Mouse (Mus musculus) hindbrain, embryonic 10.5 days (tissue): ENCODE data around the gene Adamts17. TPM values are rescaled to one million over a fixed set of nuclear protein-coding genes. Genes with fewer than 3 reads are reported as not detected.

Experiments used
- DNase-seq: peaks from one replicate; pipeline ENCODE4 v3.0.0-alpha.2; 2017; ENCODE audit warnings: low spot score
- H3K27ac ChIP-seq: fragments of 300-500 bp; sonication (generic); 2 replicates; pipeline ENCODE4 v1.5.1; 2016; ENCODE audit warnings: mild to moderate bottlenecking, moderate library complexity
- H3K27me3 ChIP-seq: fragments of 300-500 bp; sonication (generic); 2 replicates; pipeline ENCODE4 v1.6.1; 2016; ENCODE audit warnings: mild to moderate bottlenecking; ENCODE audit not compliant: poor library complexity, insufficient read depth, severe bottlenecking
- H3K36me3 ChIP-seq: fragments of 300-500 bp; sonication (generic); 2 replicates; pipeline ENCODE4 v1.6.1; 2016; ENCODE audit warnings: mild to moderate bottlenecking, moderate library complexity
- H3K4me1 ChIP-seq: fragments of 300-500 bp; sonication (generic); replicated peaks from 2 replicates; pipeline ENCODE4 v1.6.1; 2016; ENCODE audit warnings: mild to moderate bottlenecking
- H3K4me3 ChIP-seq: fragments of 300-500 bp; sonication (generic); 2 replicates; pipeline ENCODE4 v1.5.1; 2016; ENCODE audit warnings: mild to moderate bottlenecking, moderate library complexity
- H3K9me3 ChIP-seq: fragments of 300-500 bp; sonication (generic); 2 replicates; pipeline ENCODE4 v1.6.1; 2016; ENCODE audit warnings: mild to moderate bottlenecking, moderate library complexity
- WGBS: fragments of 180-500 bp; shearing (Covaris S2); methylation state at CpG from one replicate; pipeline ENCODE4 v1.1.7; 2016; 5-methylcytosine and 5-hydroxymethylcytosine counted together
- polyA plus RNA-seq: library from polyadenylated mRNA; unstranded; fragments of >200 nt; fragmentation: Nextera tagmentation; extraction: Ambion mirVana; gene quantifications from 2 replicates; pipeline ENCODE4 v1.2.1, GENCODE M21; 2016

Adamts17 gene
- polyA plus RNA-seq, 1 experiment from 2014 or later = 2.0 TPM

- no peak overlapping the region for H3K27ac ChIP-seq
- WGBS = 81% methylated on average over 4 of the region's 4 CpGs
- no peak for DNase-seq
Measured at GRCm38 (mm10) chr7:66940761-66941160, 101.2 kb downstream of the Adamts17 start.

GRCm38 (mm10) chr7:66949006-66949405, 109.5 kb downstream of the Adamts17 start:
- DNase-seq = no peak
- Histone ChIP-seq H3K4me3 (no peak overlapping the region), H3K27ac (no peak overlapping the region), H3K9me3 (no peaks in the 10 kb centered on the region), H3K4me1 (no peaks in the 10 kb centered on the region), H3K36me3 (no peaks in the 10 kb centered on the region), H3K27me3 (no peaks in the 10 kb centered on the region)
- 96% methylated on average over 3 of the region's 3 CpGs for WGBS

More at GRCm38 (mm10) chr7:66940761-66941160, 101.2 kb downstream of the Adamts17 start:
- no peaks in the 10 kb centered on the region for H3K36me3 ChIP-seq
- H3K4me3 ChIP-seq = no peak overlapping the region
- peaks cover 31% of the 10 kb centered on the region for H3K4me1 ChIP-seq
- no peaks in the 10 kb centered on the region for H3K9me3 ChIP-seq
- no peaks in the 10 kb centered on the region for H3K27me3 ChIP-seq

DNA sequence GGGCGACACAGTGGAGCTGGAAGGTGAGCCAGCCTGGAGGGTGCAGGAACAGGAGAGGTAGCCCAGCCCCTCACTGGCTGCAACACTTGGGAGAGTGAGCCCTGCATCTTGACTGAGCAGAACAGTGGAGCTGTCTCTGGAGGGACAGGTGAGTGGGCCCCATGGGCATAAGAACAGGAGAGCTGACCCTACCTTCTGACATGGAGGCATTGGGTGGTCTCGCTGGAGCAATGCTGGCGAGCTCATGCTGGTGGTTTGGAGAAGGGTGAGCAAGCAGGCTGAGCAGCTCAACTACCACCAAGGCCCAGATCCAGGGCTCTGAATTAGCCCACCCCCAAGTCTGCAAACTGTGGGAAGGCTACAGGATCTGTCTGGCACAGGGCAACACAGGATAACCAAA, 113.4 kb downstream of the Adamts17 start:
- no peaks in the 10 kb centered on the region for H3K27me3 ChIP-seq
- no peak for DNase-seq
- peaks cover 21% of the 10 kb centered on the region for H3K4me1 ChIP-seq
- H3K36me3 ChIP-seq = no peaks in the 10 kb centered on the region
- WGBS = 93% methylated on average over 3 of the region's 3 CpGs
- no peaks in the 10 kb centered on the region for H3K9me3 ChIP-seq
- H3K4me3 ChIP-seq = no peak overlapping the region
- H3K27ac ChIP-seq = no peak overlapping the region

DNA sequence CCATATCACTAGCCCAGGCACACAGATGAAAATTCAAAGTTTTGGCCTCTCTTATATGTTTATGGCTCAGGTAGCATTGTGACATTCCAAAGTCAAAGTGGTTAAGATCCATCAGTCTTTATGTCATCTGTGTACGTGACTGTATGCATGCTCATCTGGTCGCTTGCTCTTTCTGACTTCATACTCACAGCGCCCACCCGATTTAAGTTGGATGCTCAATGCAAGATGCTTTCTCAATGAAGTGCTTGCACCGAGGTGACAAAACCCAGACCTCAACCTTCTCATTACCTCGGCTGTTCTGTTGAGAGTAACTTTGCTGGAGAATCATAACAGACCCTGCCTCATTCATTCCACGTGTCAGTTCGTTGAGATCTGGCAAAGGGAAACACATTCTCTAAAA, 114.5 kb downstream of the Adamts17 start:
- no peak overlapping the region for H3K27ac ChIP-seq
- no peaks in the 10 kb centered on the region for H3K9me3 ChIP-seq
- no peak for DNase-seq
- no peaks in the 10 kb centered on the region for H3K36me3 ChIP-seq
- WGBS = 79% methylated on average over 8 of the region's 8 CpGs
- H3K4me3 ChIP-seq = no peak overlapping the region
- peaks cover 21% of the 10 kb centered on the region for H3K4me1 ChIP-seq
- H3K27me3 ChIP-seq = no peaks in the 10 kb centered on the region

GRCm38 (mm10) chr7:66954723-66955122, 115.2 kb downstream of the Adamts17 start:
- Histone ChIP-seq H3K27ac (no peak overlapping the region; the same call in 1 of the 2 replicates), H3K4me1 (peaks cover 21% of the 10 kb centered on the region), H3K27me3 (no peaks in the 10 kb centered on the region), H3K36me3 (no peaks in the 10 kb centered on the region), H3K4me3 (no peak overlapping the region), H3K9me3 (no peaks in the 10 kb centered on the region)
- WGBS = 87% methylated on average over 5 of the region's 5 CpGs
- DNase-seq = no peak

- peak; percentile 48 for DNase-seq
- Histone ChIP-seq H3K4me1 (peaks cover 21% of the 10 kb centered on the region), H3K27me3 (no peaks in the 10 kb centered on the region), H3K27ac (peak overlapping the region; percentile 67), H3K9me3 (no peaks in the 10 kb centered on the region), H3K4me3 (no peak overlapping the region), H3K36me3 (no peaks in the 10 kb centered on the region)
- 42% methylated on average over 8 of the region's 8 CpGs for WGBS
Measured at GRCm38 (mm10) chr7:66955455-66955919, 116.0 kb downstream of the Adamts17 start.

DNA sequence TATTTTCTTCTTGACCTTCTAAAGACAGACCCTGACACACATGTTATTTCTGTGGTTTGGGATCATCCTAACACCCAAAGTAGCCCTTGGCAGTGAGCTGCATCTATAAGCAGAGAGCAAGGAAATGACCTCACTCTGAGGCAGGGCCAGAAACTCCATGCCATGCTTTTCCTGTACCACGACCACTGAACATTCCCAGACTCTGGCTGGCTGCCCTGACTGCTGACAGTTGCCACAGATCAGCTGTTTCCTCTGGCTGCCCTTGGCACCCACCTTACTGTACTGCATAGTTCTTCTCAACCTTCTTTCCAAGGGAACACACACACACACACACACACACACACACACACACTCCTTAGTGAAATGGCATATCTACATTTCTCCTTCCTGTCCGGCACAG, 116.4 kb downstream of the Adamts17 start:
- Histone ChIP-seq H3K36me3 (no peaks in the 10 kb centered on the region), H3K9me3 (no peaks in the 10 kb centered on the region), H3K4me3 (no peak overlapping the region), H3K27me3 (no peaks in the 10 kb centered on the region), H3K27ac (peak overlapping the region; percentile 67), H3K4me1 (peaks cover 21% of the 10 kb centered on the region)
- WGBS = 70% methylated on average over 2 of the region's 2 CpGs
- DNase-seq = no peak

- DNase-seq = no peak
- no peaks in the 10 kb centered on the region for H3K36me3 ChIP-seq
- H3K27me3 ChIP-seq = no peaks in the 10 kb centered on the region
- H3K4me3 ChIP-seq = no peak overlapping the region
- H3K9me3 ChIP-seq = no peaks in the 10 kb centered on the region
- H3K4me1 ChIP-seq = peaks cover 21% of the 10 kb centered on the region
- H3K27ac ChIP-seq = no peak overlapping the region
- whole genome bisulfite sequencing = 88% methylated on average over 7 of the region's 7 CpGs
Measured at GRCm38 (mm10) chr7:66957764-66958163, 118.2 kb downstream of the Adamts17 start.

GRCm38 (mm10) chr7:66960246-66961033, 120.9 kb downstream of the Adamts17 start:
- Histone ChIP-seq H3K27ac (no peak overlapping the region), H3K9me3 (no peaks in the 10 kb centered on the region), H3K36me3 (no peaks in the 10 kb centered on the region), H3K4me1 (peaks cover 8% of the 10 kb centered on the region), H3K27me3 (no peaks in the 10 kb centered on the region), H3K4me3 (no peak overlapping the region)
- no peak for DNase-seq
- 86% methylated on average over 8 of the region's 8 CpGs for WGBS

GRCm38 (mm10) chr7:66962736-66963135, 123.2 kb downstream of the Adamts17 start:
- 79% methylated on average over 10 of the region's 10 CpGs for WGBS
- H3K9me3 ChIP-seq = no peaks in the 10 kb centered on the region
- H3K27me3 ChIP-seq = no peaks in the 10 kb centered on the region
- no peak overlapping the region for H3K4me3 ChIP-seq
- peaks cover 21% of the 10 kb centered on the region for H3K4me1 ChIP-seq
- DNase-seq = no peak
- H3K27ac ChIP-seq = no peak overlapping the region
- no peaks in the 10 kb centered on the region for H3K36me3 ChIP-seq

GRCm38 (mm10) chr7:66963541-66963940, 124.0 kb downstream of the Adamts17 start:
- Histone ChIP-seq H3K36me3 (no peaks in the 10 kb centered on the region), H3K9me3 (no peaks in the 10 kb centered on the region), H3K4me3 (no peak overlapping the region), H3K4me1 (peaks cover 29% of the 10 kb centered on the region), H3K27ac (no peak overlapping the region), H3K27me3 (no peaks in the 10 kb centered on the region)
- WGBS = 89% methylated on average over 8 of the region's 8 CpGs
- DNase-seq = no peak

DNA sequence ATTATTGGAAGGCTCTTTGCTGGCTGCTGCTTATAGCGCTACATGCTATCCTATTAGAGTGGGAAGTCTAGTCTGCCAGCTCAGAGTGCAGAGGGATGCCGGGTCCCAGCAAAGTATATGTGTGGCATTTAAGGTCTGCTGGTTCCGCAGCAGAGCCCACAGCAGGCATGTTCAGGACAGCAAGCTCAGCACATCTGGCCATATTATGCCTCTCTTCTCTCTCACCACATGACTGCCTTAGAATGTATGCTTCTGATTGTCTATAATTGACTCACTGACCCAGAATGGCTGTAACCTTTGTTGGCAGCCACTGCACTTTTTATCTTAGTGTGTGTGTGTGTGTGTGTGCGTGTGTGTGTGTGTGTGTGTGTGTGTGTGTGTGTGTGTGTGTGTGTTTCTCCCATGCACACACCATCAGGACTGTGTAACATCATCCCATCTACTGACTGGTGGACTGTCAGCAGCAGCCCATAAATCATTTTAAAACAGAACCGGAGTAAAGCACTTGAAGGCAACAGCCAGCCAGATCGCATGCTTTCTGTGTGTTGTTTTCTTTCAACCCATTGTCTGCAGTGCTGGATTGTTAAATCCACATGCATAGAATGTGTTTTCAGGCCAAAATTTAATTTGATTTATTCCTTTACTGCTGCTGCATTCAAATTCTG, 127.1 kb downstream of the Adamts17 start:
- Histone ChIP-seq H3K4me3 (no peak overlapping the region), H3K4me1 (peaks cover 34% of the 10 kb centered on the region), H3K27me3 (no peaks in the 10 kb centered on the region), H3K27ac (peak overlapping the region; percentile 69), H3K9me3 (no peaks in the 10 kb centered on the region), H3K36me3 (no peaks in the 10 kb centered on the region)
- DNase-seq = no peak
- 57% methylated on average over 6 of the region's 6 CpGs for WGBS

DNA sequence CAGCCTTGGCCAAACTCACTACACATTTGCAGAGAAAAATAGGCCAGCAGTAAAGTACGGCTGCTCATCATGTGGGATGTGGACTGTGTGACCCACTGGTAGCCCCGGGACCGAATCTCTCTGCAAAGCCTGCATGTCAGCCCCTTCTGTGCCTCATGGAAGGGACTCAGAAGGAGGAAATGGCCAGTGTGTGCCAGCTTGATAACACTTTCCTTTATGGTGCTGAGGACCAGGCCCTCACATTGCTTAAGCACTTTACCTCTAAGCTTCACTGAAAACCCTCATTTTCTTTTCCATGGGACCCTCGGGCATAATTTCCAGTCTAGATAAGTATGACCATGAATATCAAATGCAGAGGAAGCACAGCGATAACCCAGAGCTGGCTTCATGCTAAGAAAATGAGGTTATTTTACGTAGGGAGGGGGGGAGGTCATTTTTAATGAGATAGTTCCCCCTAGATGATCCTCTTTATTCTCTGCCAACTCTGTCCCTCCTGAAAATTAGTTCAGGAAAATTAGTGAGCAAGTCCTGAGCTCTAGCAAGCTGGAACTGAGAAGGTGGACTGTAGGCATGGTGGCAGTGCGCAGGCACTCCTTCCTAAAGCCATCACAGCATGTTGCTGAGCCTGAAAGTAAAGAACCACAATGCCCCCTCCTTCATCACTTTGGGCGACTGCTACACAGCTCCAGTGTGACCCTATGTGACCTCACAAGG, 127.8 kb downstream of the Adamts17 start:
- Histone ChIP-seq H3K27me3 (no peaks in the 10 kb centered on the region), H3K27ac (peak overlapping the region; percentile 69)
- WGBS = 68% methylated on average over 8 of the region's 8 CpGs

More for the DNA sequence above, 127.8 kb downstream of the Adamts17 start:
- DNase-seq = no peak
- Histone ChIP-seq H3K4me1 (peaks cover 35% of the 10 kb centered on the region), H3K9me3 (no peaks in the 10 kb centered on the region), H3K4me3 (no peak overlapping the region), H3K36me3 (no peaks in the 10 kb centered on the region)
